Mouse (Mus musculus): ENCODE measurements at regions not wholly inside any gene's neighbourhood (a gene's known extent, or its start where the extent isn't known, plus 50 kb on each side); places are given as distances from the start of the nearest gene placed in this dataset.

- TF ChIP-seq CTCF (IDR thresholded peaks at IDR 0.05; ENCODE audit: control insufficient read depth, insufficient read depth, insufficient replicate concordance, low read depth, low read length) (no peak), POLR2A (IDR thresholded peaks at IDR 0.05; ENCODE audit: control insufficient read depth, low read depth, low read length) (no peak)
Measured at GRCm38 (mm10) chr4:105549744-105550440, 239.8 kb upstream of the Gm12728 start.

Data from testis, adult 2 months (tissue).